Mouse (Mus musculus) C2C12 (cell line): Measurements from ENCODE around the gene Boc.

Experiments
- CEBPB ChIP-seq: IDR thresholded peaks from one replicate; pipeline ENCODE4 v1.6.1; 2011; ENCODE audit warnings: low read depth, mild to moderate bottlenecking, control low read depth, moderate library complexity
- CTCF ChIP-seq: IDR thresholded peaks from one replicate; pipeline ENCODE4 v1.5.1; 2011; ENCODE audit not compliant: control insufficient read depth, insufficient read depth, insufficient read length
- MAX ChIP-seq: IDR thresholded peaks from one replicate; pipeline ENCODE4 v1.6.1; 2011; ENCODE audit warnings: mild to moderate bottlenecking, control low read depth
- USF1 ChIP-seq: IDR thresholded peaks from one replicate; pipeline ENCODE4 v1.6.1; 2011; ENCODE audit warnings: low read depth, mild to moderate bottlenecking, control low read depth, moderate library complexity

- no peak for TF ChIP-seq USF1
- no peak for TF ChIP-seq CTCF
- no peak for TF ChIP-seq CEBPB
- TF ChIP-seq MAX, result no peak
These were observed 24.6 kb downstream of the Boc start for GRCm38 (mm10) chr16:44534122-44534521.
